Mouse (Mus musculus) C2C12 (cell line): ENCODE data around the gene Bag3. TPM values are rescaled to one million over a fixed set of nuclear protein-coding genes. Genes with fewer than 3 reads are reported as not detected.

Source experiments
- H3K27me3 ChIP-seq: one replicate; pipeline ENCODE4 v1.6.1; 2011; ENCODE audit not compliant: control insufficient read depth, insufficient read depth, insufficient read length
- H3K36me3 ChIP-seq: one replicate; pipeline ENCODE4 v1.6.1; 2011; ENCODE audit not compliant: control insufficient read depth, insufficient read depth
- H3K4me3 ChIP-seq: one replicate; pipeline ENCODE4 v1.5.1; 2011; ENCODE audit warnings: mild to moderate bottlenecking, control low read depth; ENCODE audit not compliant: poor library complexity, insufficient read depth, severe bottlenecking
- H3K79me2 ChIP-seq: one replicate; pipeline ENCODE4 v1.6.1; 2011; ENCODE audit not compliant: control insufficient read depth, insufficient read depth
- H3K79me3 ChIP-seq: one replicate; pipeline ENCODE4 v1.6.1; 2011; ENCODE audit warnings: low read depth, control low read depth
- H3ac ChIP-seq: one replicate; pipeline ENCODE3; 2011; ENCODE audit warnings: low read depth; ENCODE audit not compliant: control insufficient read depth, insufficient read length
- CEBPB ChIP-seq: IDR thresholded peaks from one replicate; pipeline ENCODE4 v1.6.1; 2011; ENCODE audit warnings: low read depth, mild to moderate bottlenecking, control low read depth, moderate library complexity
- CTCF ChIP-seq: IDR thresholded peaks from one replicate; pipeline ENCODE4 v1.5.1; 2011; ENCODE audit not compliant: control insufficient read depth, insufficient read depth, insufficient read length
- FOSL1 ChIP-seq: IDR thresholded peaks from one replicate; pipeline ENCODE4 v1.8.0; 2011; ENCODE audit warnings: mild to moderate bottlenecking, low read length; ENCODE audit not compliant: poor library complexity, insufficient read depth, severe bottlenecking
- MAX ChIP-seq: IDR thresholded peaks from one replicate; pipeline ENCODE4 v1.6.1; 2011; ENCODE audit warnings: mild to moderate bottlenecking, control low read depth
- MYOD1 ChIP-seq: IDR thresholded peaks from one replicate; pipeline ENCODE4 v1.6.1; 2011; ENCODE audit warnings: low read depth; ENCODE audit not compliant: control insufficient read depth, insufficient read length
- MYOG ChIP-seq: IDR thresholded peaks from one replicate; pipeline ENCODE4 v1.6.1; 2011; ENCODE audit not compliant: control insufficient read depth, insufficient read length; ENCODE audit errors: extremely low read depth
- USF1 ChIP-seq: IDR thresholded peaks from one replicate; pipeline ENCODE4 v1.6.1; 2011; ENCODE audit warnings: low read depth, mild to moderate bottlenecking, control low read depth, moderate library complexity
- polyA plus RNA-seq: library from polyadenylated mRNA; unstranded; fragments of >200 nt; fragmentation: generic; extraction: Trizol; gene quantifications from one replicate; pipeline ENCODE4 v1.2.1, GENCODE M21; 2012; ENCODE audit warnings: missing spikeins

Gene Bag3
- polyA plus RNA-seq, 1 experiment, result 78.2 TPM

DNA sequence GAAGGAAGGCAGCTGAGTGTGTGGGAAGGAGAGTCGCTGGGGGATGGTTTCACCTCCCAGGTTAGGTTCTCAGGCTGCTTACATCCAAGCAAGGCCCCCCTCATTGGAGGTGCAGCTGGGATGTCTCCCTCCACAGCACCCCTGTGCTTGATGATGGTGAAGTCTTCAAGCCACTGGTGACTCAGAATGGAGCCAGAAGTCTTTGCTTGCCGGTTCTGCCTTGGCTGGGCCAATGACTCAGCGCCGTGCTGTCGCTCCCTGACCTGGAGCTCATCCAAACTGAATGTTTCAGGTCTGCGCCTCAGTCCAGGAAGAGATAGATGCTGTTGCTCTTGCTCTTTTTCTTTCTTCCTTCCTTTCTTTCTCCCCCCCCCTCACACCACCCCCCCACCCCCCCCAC is 8.5 kb downstream of the Bag3 start:
- TF ChIP-seq CEBPB (no peak), MYOD1 (peak; percentile 19), FOSL1 (peak; percentile 13)
- Histone ChIP-seq H3K79me2 (peaks cover 100% of the 10 kb centered on the region), H3K79me3 (peaks cover 91% of the 10 kb centered on the region), H3K4me3 (no peak overlapping the region), H3K27me3 (no peaks in the 10 kb centered on the region), H3ac (peak overlapping the region; percentile 18), H3K36me3 (peaks cover 4% of the 10 kb centered on the region)

DNA sequence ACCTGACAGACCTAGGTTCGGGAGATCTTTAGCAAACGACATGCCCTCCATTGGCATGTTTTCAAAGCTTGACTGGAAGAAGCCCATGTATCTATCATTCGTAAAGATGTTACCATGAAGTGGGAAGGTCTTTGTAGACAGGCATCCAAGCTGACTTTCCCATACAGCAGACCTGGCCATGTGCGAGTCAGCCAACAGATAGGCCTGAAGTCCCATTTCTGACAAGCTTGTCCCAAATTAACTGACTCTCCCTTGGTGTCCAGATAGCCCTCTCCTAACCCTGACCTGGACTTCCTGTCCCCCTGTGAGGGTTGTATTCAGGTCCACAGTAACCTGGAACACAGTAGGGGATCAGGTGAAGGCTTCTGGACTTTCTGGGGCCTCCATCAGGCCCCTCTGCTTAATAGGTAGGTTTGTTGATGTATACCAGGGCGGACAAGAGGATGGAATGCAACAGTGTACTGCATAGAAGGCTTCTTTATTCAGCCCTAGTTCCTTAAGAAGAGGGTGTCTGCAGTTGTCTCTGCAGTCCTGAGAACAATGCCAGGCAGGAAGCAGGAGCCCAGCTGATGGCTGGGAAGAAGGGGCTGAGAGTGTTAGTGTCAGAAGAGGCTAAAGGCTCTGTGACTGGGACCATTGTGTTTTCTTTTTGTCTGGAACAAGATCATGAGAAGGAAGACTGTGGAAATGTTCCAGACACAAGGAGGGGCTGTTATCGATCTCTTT is 9.2 kb downstream of the Bag3 start:
- Histone ChIP-seq H3K27me3 (no peaks in the 10 kb centered on the region), H3K79me2 (peaks cover 100% of the 10 kb centered on the region), H3ac (no peak overlapping the region), H3K79me3 (peaks cover 91% of the 10 kb centered on the region), H3K4me3 (no peak overlapping the region), H3K36me3 (peaks cover 4% of the 10 kb centered on the region)
- TF ChIP-seq MYOG, result no peak
- TF ChIP-seq USF1, result no peak
- no peak for TF ChIP-seq MAX
- TF ChIP-seq CEBPB, result no peak
- TF ChIP-seq FOSL1, result no peak
- no peak for TF ChIP-seq CTCF
- TF ChIP-seq MYOD1, result no peak

DNA sequence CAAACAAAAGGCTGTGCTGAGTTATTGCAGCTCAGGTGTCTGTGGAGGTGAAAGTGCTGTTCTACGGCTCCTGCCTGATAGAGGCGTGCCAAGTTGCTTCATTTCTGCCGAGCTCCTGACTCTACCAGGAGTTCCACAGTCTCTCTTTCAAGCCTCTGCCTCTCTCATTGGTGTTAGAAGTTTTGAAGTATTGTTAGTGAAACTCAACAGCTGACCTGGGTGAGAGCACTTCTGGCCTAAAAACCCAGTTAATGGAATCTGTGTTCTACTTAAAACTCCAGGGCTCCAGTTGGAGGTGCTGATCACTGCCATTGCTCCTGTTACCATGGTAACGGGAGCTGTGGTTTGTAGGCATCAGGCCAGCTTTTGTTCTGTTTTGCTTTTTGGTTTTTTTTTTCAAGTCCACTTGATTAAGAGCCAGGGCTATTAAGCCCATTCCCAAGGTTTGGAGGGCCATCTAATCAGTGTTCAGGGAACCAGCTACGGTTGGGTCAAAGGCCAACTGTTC is 11.6 kb downstream of the Bag3 start:
- no peaks in the 10 kb centered on the region for H3K27me3 ChIP-seq
- peaks cover 100% of the 10 kb centered on the region for H3K79me2 ChIP-seq
- H3ac ChIP-seq, result no peak overlapping the region
- no peak overlapping the region for H3K4me3 ChIP-seq
- no peak for TF ChIP-seq MYOD1
- peaks cover 85% of the 10 kb centered on the region for H3K79me3 ChIP-seq
- H3K36me3 ChIP-seq, result peaks cover 4% of the 10 kb centered on the region

- TF ChIP-seq MYOD1, result no peak
- TF ChIP-seq FOSL1, result no peak
- no peak for TF ChIP-seq CTCF
- no peak for TF ChIP-seq USF1
- TF ChIP-seq MAX, result no peak
- no peak for TF ChIP-seq CEBPB
- H3K4me3 ChIP-seq, result no peak overlapping the region
- H3K36me3 ChIP-seq, result peaks cover 11% of the 10 kb centered on the region
These were observed 12.7 kb downstream of the Bag3 start for GRCm38 (mm10) chr7:128536074-128536473.

GRCm38 (mm10) chr7:128537676-128538075 is 14.3 kb downstream of the Bag3 start:
- no peak overlapping the region for H3K4me3 ChIP-seq
- peaks cover 21% of the 10 kb centered on the region for H3K36me3 ChIP-seq
- TF ChIP-seq USF1, result no peak
- no peak for TF ChIP-seq MYOG
- no peak for TF ChIP-seq MAX
- no peak for TF ChIP-seq FOSL1
- TF ChIP-seq CTCF, result no peak
- TF ChIP-seq MYOD1, result no peak
- no peak for TF ChIP-seq CEBPB

More at GRCm38 (mm10) chr7:128536074-128536473, 12.7 kb downstream of the Bag3 start:
- Histone ChIP-seq H3K27me3 (no peaks in the 10 kb centered on the region), H3ac (no peak overlapping the region), H3K79me3 (peaks cover 82% of the 10 kb centered on the region), H3K79me2 (peaks cover 100% of the 10 kb centered on the region)

GRCm38 (mm10) chr7:128538196-128538595 is 14.8 kb downstream of the Bag3 start:
- H3K79me3 ChIP-seq, result peaks cover 71% of the 10 kb centered on the region
- peaks cover 22% of the 10 kb centered on the region for H3K36me3 ChIP-seq
- H3K4me3 ChIP-seq, result no peak overlapping the region
- TF ChIP-seq MYOG, result no peak
- TF ChIP-seq FOSL1, result no peak
- TF ChIP-seq CTCF, result no peak
- TF ChIP-seq CEBPB, result no peak
- no peak for TF ChIP-seq MAX
- TF ChIP-seq MYOD1, result no peak
- no peak for TF ChIP-seq USF1
- H3K79me2 ChIP-seq, result peaks cover 93% of the 10 kb centered on the region
- no peaks in the 10 kb centered on the region for H3K27me3 ChIP-seq
- no peak overlapping the region for H3ac ChIP-seq

More at GRCm38 (mm10) chr7:128537676-128538075, 14.3 kb downstream of the Bag3 start:
- Histone ChIP-seq H3K27me3 (no peaks in the 10 kb centered on the region), H3K79me2 (peaks cover 96% of the 10 kb centered on the region), H3ac (no peak overlapping the region), H3K79me3 (peaks cover 76% of the 10 kb centered on the region)
